Mouse (Mus musculus) cerebellum, adult 2 months (tissue): Measurements from ENCODE around the gene Nek6. TPM values are rescaled to one million over a fixed set of nuclear protein-coding genes. Genes with fewer than 3 reads are reported as not detected.

Experiments used
- DNase-seq, 2 experiments: peaks; one replicate each; pipeline ENCODE4 v3.0.0; 2021
- H3K27ac ChIP-seq: fragments of 200-500 bp; 2 replicates; pipeline ENCODE4 v1.5.1; 2012; ENCODE audit warnings: low read length, control low read depth, inconsistent platforms; ENCODE audit not compliant: insufficient read depth
- H3K27me3 ChIP-seq: fragments of 200-500 bp; 2 replicates; pipeline ENCODE4 v1.6.1; 2012; ENCODE audit warnings: inconsistent platforms, mild to moderate bottlenecking, low read length, moderate library complexity; ENCODE audit not compliant: control insufficient read depth, insufficient read depth
- H3K4me1 ChIP-seq: fragments of 200-500 bp; 2 replicates; pipeline ENCODE4 v1.6.1; 2011; ENCODE audit warnings: low read length; ENCODE audit not compliant: control insufficient read depth, insufficient read depth
- H3K4me3 ChIP-seq: fragments of 200-500 bp; replicated peaks from 2 replicates; pipeline ENCODE3; 2011; ENCODE audit warnings: mild to moderate bottlenecking, low read depth, low read length, control low read depth; ENCODE audit not compliant: insufficient read depth
- CTCF ChIP-seq: fragments of 200-500 bp; IDR thresholded peaks from 2 replicates; pipeline ENCODE4 v1.5.1; 2011; ENCODE audit warnings: low read depth, mild to moderate bottlenecking, control low read depth, low read length, moderate library complexity, borderline replicate concordance; ENCODE audit not compliant: insufficient read depth
- POLR2A ChIP-seq: fragments of 200-500 bp; IDR thresholded peaks from 2 replicates; pipeline ENCODE4 v1.6.1; 2011; ENCODE audit warnings: low read length, control low read depth, borderline replicate concordance; ENCODE audit not compliant: insufficient read depth
- WGBS: fragments of 180-500 bp; shearing (Covaris S2); methylation state at CpG from one replicate; pipeline ENCODE4 v1.1.7; 2018; 5-methylcytosine and 5-hydroxymethylcytosine counted together
- polyA plus RNA-seq: library from polyadenylated mRNA; depleted of rRNA; stranded (reverse); fragments of >200 nt; gene quantifications from 2 replicates; pipeline ENCODE4 v1.2.3, GENCODE M21; 2012

Nek6 gene
- polyA plus RNA-seq, 1 experiment = 28.0 TPM

DNA sequence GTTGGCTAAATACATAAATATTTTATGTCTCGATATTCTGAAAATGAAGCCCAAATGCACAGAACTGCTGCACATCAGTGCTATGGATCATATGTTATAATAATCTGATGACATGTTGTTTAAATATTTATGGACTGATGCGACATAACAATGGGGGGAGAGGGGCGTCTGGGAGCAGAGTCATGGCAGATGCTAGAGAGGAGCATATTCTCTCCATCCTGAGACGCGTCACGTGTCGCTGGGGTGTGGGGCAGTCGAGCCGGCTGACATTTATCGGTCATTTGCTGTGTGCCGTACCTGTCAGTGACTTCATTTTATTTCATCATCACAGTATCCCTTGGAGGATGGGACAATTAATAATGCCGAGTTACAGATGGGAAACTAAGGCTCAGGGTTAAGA, 10.2 kb downstream of the Nek6 start:
- TF ChIP-seq CTCF (no peak), POLR2A (no peak)
- no peak for DNase-seq
- Histone ChIP-seq H3K4me3 (no peak overlapping the region), H3K27me3 (no peaks in the 10 kb centered on the region), H3K27ac (no peak overlapping the region), H3K4me1 (peaks cover 3% of the 10 kb centered on the region; the same call in 1 of the 2 replicates)
- WGBS = 90% methylated on average over 12 of the region's 12 CpGs

DNA sequence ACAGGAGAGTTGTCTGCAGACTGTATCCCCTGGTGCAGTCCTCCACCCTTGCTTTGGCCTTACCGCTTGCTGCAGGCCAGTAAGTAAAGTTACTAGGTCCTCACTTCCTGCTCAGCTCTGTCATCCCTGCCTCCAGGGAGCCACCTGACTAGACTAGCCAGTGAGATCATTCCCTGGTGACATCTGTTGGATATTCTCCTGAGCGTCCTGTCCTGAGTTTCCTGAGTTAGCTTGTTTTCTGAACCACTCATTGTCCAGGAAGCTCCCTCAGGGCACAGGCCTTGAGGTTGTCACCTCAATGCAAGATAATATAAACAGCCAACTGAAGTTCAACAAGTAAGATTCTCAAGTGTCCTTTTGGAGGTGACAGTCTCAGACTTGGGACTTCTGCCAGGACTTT, 10.9 kb downstream of the Nek6 start:
- Histone ChIP-seq H3K4me1 (peaks cover 3% of the 10 kb centered on the region; the same call in 1 of the 2 replicates), H3K27me3 (no peaks in the 10 kb centered on the region), H3K27ac (no peak overlapping the region), H3K4me3 (no peak overlapping the region)
- DNase-seq = no peak
- 79% methylated on average over 2 of the region's 2 CpGs for WGBS
- no peak for TF ChIP-seq CTCF
- TF ChIP-seq POLR2A = no peak

DNA sequence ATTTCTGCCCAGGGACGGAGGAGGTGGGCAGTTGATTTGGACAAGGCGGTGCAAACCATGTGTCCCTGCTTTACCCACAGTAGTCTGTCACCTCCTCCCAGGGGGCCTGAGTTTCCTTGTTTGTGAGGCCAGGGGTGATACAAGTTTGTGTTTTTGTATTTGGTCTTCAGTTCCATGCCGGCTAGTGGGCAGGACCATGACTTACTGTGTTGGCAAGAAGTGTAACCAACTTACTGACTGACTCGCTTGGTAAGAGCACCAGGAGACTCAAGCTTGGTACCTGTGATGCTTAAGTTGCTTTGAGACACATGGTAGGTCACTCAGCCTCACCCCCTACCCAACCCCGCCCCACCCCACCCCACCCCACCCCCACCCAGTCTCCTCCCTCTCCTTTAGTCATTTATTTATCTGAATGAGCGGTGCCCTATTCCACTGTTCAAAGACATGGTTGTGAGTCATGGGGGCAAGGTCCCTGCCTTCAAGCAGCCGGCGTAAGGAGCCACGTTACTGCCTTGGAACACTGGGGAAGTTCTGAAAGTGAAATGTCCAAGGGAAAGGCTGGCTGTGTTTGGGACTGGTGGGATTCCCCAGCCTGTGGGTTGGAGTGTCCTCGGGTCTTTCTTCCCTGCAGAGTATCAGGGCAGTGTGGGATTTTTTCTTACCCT, 12.5 kb downstream of the Nek6 start:
- Histone ChIP-seq H3K27ac (no peak overlapping the region), H3K4me3 (no peak overlapping the region), H3K27me3 (no peaks in the 10 kb centered on the region), H3K4me1 (no peaks in the 10 kb centered on the region)
- no peak for DNase-seq
- no peak for TF ChIP-seq POLR2A
- WGBS = 90% methylated on average over 10 of the region's 10 CpGs

DNA sequence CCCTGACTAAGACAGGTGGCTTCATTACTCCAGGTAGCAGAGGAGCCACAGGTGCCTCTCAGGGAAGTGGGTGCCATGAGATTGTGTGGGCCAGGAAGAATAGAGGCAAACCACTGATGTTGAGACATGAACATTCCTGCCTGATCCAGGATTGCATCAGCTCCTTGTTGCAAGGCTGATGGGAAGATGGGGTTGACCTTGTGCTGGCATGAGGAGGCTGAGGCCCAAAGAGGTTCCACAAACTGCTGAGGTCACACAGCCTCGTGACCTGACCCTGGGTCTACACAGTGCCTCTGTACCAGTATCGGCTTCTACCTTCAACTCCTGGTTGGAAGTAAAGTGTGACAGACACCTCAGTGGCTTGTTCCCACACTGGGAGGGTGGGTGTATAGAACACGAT, 13.6 kb downstream of the Nek6 start:
- 93% methylated on average over 3 of the region's 3 CpGs for WGBS
- TF ChIP-seq POLR2A = no peak
- no peak for TF ChIP-seq CTCF

DNA sequence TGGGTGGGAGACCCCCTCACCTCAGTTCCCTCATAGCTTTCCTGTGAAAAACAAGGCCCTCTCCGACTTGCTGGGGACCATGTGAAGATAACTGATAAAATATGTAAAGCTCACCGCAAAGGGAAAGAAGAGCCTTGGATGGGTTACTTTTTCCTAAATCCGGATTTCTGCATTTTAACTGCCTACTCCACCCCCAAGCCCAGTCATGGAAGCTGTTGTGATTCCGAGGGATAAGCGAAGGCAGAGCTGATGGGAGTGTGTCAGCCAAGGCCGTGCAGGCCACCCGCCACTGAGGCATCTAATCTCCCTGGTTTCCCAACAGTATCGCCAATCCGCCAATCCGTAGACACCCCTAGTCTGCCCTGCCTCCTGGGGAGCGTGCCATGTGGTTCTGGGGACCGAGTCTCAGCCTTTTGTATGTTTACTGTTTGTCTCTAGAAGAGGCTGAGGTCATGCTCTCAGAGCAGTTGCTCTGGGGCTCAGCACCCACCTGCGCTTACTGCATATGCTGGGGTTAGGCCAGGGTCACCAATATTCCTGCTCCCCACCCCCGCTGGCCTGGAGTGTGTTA, 18.2 kb downstream of the Nek6 start:
- no peak overlapping the region for H3K27ac ChIP-seq
- peaks cover 42% of the 10 kb centered on the region for H3K4me1 ChIP-seq
- H3K27me3 ChIP-seq = no peaks in the 10 kb centered on the region
- 80% methylated on average over 14 of the region's 14 CpGs for WGBS
- no peak for TF ChIP-seq POLR2A
- DNase-seq = no peak
- H3K4me3 ChIP-seq = no peak overlapping the region

More for the DNA sequence above, 13.6 kb downstream of the Nek6 start:
- Histone ChIP-seq H3K27me3 (no peaks in the 10 kb centered on the region), H3K4me3 (no peak overlapping the region), H3K27ac (no peak overlapping the region), H3K4me1 (peaks cover 7% of the 10 kb centered on the region)
- no peak for DNase-seq

DNA sequence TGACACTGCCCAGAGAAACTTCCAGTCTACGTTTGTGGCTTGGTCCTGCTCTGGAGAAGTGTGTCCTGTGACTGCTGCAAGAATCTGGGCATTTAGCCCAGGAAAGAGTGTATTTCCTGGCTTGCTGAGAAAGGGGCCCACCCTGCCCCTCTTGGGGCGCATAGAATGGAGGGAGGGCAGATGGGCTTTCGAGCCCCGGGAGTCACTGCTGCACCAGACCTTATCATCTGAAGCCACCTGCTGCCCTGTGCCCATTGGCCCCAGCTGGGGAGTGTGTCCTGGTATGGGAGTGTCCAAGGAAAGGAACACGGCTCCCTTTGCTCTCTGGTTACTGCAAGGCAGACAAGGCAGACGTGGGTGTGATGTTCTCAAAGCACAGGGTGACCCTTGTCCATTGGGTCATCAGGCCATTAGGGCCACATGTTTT, 19.5 kb downstream of the Nek6 start:
- 56% methylated on average over 6 of the region's 6 CpGs for WGBS
- H3K4me3 ChIP-seq = no peak overlapping the region
- DNase-seq = no peak
- no peak overlapping the region for H3K27ac ChIP-seq
- H3K4me1 ChIP-seq = peaks cover 48% of the 10 kb centered on the region
- TF ChIP-seq POLR2A (no peak), CTCF (no peak)
- no peaks in the 10 kb centered on the region for H3K27me3 ChIP-seq

DNA sequence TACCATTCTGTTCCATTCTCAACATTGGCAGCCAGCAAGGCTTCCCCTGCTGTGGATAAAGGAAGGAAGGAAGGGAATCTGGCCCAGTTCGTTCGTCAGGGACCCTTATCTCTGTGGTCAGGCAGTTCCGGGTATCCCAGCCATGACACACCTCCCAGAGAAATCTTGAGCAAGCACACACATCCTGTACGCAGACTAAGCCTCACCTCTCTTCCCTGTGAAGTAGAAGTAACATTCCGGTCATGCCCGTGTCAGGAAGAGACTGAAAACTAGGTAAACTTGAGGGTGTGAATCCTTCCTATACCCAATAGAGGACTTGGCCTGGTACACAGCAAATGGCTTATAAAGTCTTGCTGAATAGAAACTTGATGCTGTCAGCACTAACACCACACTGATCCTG, 21.9 kb downstream of the Nek6 start:
- WGBS = 49% methylated on average over 6 of the region's 6 CpGs
- no peak overlapping the region for H3K27ac ChIP-seq
- no peaks in the 10 kb centered on the region for H3K27me3 ChIP-seq
- H3K4me3 ChIP-seq = no peak overlapping the region
- peaks cover 65% of the 10 kb centered on the region for H3K4me1 ChIP-seq
- TF ChIP-seq POLR2A (no peak), CTCF (no peak)
- DNase-seq = no peak

DNA sequence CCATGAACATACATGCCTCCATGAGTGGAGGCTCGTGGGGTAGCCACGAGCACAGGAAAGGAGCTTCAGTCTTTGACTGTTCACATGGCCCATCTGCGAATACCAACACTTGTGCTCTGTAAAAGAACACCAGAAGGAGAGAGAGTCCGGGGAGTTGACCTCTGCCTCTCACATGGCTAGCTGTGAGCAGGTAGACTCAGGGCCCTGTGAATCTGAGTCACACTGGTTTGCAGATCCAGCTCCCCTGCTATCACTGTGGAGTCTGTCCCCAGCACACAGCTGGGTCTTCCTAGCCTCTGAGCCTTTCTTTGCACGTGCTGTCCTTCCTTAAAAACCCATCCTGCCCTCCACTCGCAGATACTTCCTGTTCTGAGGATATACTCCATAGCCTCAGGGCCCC, 22.3 kb downstream of the Nek6 start:
- no peak overlapping the region for H3K27ac ChIP-seq
- H3K4me1 ChIP-seq = peaks cover 69% of the 10 kb centered on the region
- DNase-seq = no peak
- no peak overlapping the region for H3K4me3 ChIP-seq
- WGBS = 71% methylated on average over 6 of the region's 6 CpGs
- H3K27me3 ChIP-seq = no peaks in the 10 kb centered on the region
- TF ChIP-seq POLR2A (no peak), CTCF (no peak)
